Mouse (Mus musculus): ENCODE results near the gene 4930404H24Rik. TPM values are rescaled to one million over a fixed set of nuclear protein-coding genes. Genes with fewer than 3 reads are reported as not detected.

The 4930404H24Rik gene
- total RNA-seq, 4 experiments from 2014 or later: not detected

DNA sequence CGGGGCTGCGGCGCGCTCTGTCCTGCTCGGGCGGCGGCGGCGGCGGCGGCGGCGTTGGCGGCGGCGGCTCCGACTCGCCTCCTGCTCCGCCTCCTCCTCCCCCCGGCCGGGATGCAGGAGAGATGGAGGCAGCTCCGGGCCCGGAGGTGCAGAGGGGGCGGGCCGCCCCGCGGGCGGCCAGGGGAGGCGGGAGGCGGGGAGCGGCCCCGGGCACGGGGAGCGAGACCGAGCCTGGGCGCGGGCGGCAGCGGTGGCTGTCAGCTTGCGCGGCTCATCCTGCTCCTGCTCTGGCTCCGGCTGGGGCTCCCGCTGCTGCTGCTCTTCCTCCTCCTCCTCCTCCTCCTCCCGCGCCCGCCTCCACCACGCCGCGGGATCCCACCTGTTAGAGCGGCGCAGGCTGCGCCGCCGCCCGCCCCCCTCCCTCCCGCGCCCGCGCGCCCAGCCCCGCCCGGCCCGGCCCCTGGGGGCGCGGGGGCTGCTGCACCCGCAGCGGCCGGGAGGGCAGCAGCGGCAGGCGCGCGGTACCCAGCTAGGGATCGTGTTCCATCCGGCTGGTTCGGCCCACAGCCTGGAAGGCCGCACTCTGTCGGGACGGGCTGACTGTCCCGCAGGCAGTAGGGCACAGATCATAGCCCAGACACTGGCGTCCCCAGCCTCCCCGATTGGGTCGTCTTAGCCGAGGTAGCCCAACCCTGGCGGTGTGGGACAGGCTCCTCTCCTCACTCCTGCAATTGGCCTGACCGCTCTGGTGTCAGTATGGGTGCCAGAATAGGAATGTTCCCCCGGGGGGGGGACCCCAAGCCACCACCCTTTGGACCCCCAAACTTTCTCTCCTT lies 37.6 kb downstream of the 4930404H24Rik start, which contains the start of gene Nol4l:
Gene Nol4l, minus strand, starts transcription at position 41 of the 836 bp plus-strand sequence.
- no peak for DNase-seq (ENCODE audit: low spot score in 2 of 2)

DNA sequence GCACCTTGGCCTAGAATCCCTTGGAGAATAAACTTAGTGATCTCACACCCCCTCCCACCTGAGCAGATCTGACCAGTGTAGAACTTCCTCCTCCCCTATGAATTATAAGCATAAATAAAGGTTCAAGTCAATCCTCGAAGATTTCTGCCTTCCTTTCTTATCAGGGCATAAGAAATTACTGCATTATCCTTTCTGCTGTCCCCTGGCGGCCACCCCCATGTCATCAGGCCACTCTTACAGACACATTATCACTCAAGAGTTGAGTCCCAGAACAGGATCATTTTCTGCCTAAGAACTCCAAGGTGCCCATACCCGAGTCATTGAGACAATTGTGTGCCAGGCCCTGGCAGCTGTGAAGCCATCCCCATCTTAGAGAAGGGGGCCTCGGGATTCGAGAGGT lies 38.4 kb downstream of the 4930404H24Rik start:
- no peak for DNase-seq (ENCODE audit: low spot score in 2 of 2)

DNA sequence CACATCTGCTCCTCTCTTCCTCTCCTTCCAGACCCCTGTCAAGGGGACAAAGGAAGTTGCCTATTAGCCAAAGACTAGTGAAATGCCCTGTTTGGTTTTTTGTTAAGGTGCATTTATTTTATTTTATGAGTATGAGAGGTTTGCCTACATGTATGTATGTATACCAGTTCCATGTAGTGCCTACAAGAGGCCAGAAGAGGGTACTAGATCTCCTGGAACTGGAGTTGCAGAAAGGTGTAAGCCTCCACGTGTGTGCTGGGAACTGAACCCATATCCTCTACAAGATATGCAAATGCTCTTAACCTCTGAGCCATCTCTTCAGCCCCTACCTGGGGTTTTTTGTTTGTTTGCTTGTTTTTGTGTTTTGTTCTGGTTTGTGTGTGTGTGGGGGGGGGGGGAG lies 41.4 kb downstream of the 4930404H24Rik start:
- no peak for DNase-seq (ENCODE audit: low spot score in 2 of 2)

DNA sequence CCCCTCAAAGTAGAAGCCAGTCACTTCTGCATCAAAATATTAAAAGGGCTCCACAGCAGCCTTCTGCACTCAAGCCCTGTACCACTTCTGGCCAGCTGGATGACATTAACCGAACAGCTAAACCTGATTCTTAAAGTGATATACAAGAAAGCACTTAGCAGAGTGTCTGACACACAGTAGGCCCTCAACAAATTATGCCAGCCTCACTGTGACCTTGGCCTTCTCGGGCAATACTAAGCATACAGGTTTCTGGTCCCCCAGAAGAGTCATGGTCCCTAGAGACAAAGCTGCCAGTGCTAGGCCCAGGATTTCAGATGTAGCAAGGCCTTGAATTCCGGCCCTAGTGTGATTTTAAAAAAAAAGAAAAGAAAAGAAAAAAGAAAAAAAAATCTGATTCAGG lies 46.3 kb downstream of the 4930404H24Rik start:
- no peak for DNase-seq (ENCODE audit: low spot score in 2 of 2)

DNA sequence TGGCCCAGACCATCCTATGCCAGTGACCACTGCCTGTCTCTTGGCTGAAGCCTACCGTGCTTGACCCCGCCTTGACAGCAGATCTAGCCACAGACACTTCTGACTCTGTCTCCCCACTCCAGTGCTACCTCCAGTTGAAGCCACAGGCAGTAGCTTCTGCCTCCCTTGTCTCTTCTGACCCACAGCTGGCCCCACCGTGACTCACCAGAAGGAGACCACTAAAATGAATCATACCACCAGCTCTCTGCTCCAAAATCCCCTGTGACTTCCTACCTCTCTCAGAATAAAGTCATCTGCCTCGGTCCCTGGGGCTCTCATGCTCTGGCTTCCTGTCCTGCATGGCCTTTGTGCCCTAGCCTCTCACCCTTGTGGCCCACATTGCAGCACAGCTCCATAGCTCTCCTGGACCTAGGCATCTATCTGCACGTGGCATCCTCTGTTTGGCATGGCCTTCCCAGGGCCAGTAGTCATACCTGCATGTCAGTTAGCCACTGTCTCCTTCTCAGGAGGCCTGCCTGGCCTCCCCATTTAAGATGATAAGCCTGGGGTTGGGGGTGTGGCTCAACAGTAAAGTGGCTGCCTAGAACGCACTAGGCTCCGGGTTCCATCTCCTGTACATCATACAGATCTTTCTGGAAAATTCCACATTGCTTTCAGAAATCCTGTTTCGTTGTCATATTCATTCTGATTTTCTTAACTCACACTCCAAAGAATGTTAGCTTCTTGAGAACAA lies 50.5 kb downstream of the 4930404H24Rik start:
- no peak for DNase-seq (ENCODE audit: low spot score in 2 of 2)

Other genes starting within 250 kb of the 4930404H24Rik start
- gene Kif3b, start 201.4 kb upstream of the 4930404H24Rik start, total RNA-seq (2022): 10 to 100 TPM; 49.9 to 53.8 (median 52.3) TPM
- 10 to 100 TPM; 34.5 to 37.7 (median 35.5) TPM for gene Asxl1, start 147.0 kb upstream of the 4930404H24Rik start, total RNA-seq (2022)
- 10 to 100 TPM; 41.1 to 48.9 (median 45.1) TPM for gene Nol4l, start 37.2 kb downstream of the 4930404H24Rik start, total RNA-seq (2022)
- 10 to 100 TPM; 26.1 to 31.6 (median 28.6) TPM for gene Commd7, start 140.0 kb downstream of the 4930404H24Rik start, total RNA-seq (2022)
- 1 to 10 TPM in 3 of 4 experiments, under 1 TPM in 1; 0.57 to 1.5 (median 1.0) TPM for gene Dnmt3b, start 156.7 kb downstream of the 4930404H24Rik start, total RNA-seq (2022)
- gene Dnmt3c, start 203.9 kb downstream of the 4930404H24Rik start, total RNA-seq (2022): not detected
- gene Mapre1, start 248.5 kb downstream of the 4930404H24Rik start, total RNA-seq (2022): 10 to 100 TPM; 67.5 to 87.9 (median 79.4) TPM